Mouse (Mus musculus) myocyte (in vitro differentiated cells): ENCODE data around the gene Tgoln1. TPM values are rescaled to one million over a fixed set of nuclear protein-coding genes. Genes with fewer than 3 reads are reported as not detected.

Source experiments
- H3K27me3 ChIP-seq: one replicate; pipeline ENCODE4 v1.6.1; 2011; ENCODE audit not compliant: control insufficient read depth, insufficient read depth, insufficient read length
- H3K36me3 ChIP-seq: one replicate; pipeline ENCODE4 v1.6.1; 2011; ENCODE audit not compliant: control insufficient read depth, insufficient read depth
- H3K4me2 ChIP-seq: one replicate; pipeline ENCODE4 v1.6.1; 2011; ENCODE audit warnings: low read depth, control low read depth
- H3K4me3 ChIP-seq: one replicate; pipeline ENCODE4 v1.5.1; 2011; ENCODE audit warnings: mild to moderate bottlenecking, control low read depth, moderate library complexity
- H3K79me2 ChIP-seq: one replicate; pipeline ENCODE4 v1.6.1; 2011; ENCODE audit not compliant: control insufficient read depth, insufficient read depth
- H3ac ChIP-seq: one replicate; pipeline ENCODE4 v1.6.1; 2011; ENCODE audit not compliant: control insufficient read depth, insufficient read length
- CEBPB ChIP-seq: IDR thresholded peaks from 2 replicates; pipeline ENCODE4 v1.6.1; 2011; ENCODE audit warnings: mild to moderate bottlenecking, moderate library complexity; ENCODE audit not compliant: poor library complexity, insufficient read depth, severe bottlenecking
- E2F4 ChIP-seq: IDR thresholded peaks from one replicate; pipeline ENCODE4 v1.6.1; 2011; ENCODE audit warnings: mild to moderate bottlenecking, control low read depth, moderate library complexity; ENCODE audit not compliant: insufficient read depth
- MAX ChIP-seq: IDR thresholded peaks from one replicate; pipeline ENCODE4 v1.6.1; 2011; ENCODE audit warnings: low read depth, mild to moderate bottlenecking, control low read depth
- MYOD1 ChIP-seq, 3 experiments: IDR thresholded peaks; one replicate each; pipeline ENCODE4 v1.6.1; 2011; ENCODE audit warnings: control low read depth in 2 of 3, low read depth in 2 of 3, mild to moderate bottlenecking in 2 of 3, moderate library complexity in 1 of 3; ENCODE audit not compliant: insufficient read length in 2 of 3, control insufficient read depth in 1 of 3
- MYOG ChIP-seq, 3 experiments: IDR thresholded peaks; one replicate each; pipeline ENCODE4 v1.6.1; 2011; ENCODE audit warnings: control low read depth in 2 of 3, low read depth in 2 of 3, mild to moderate bottlenecking in 2 of 3; ENCODE audit not compliant: insufficient read length in 2 of 3, control insufficient read depth in 1 of 3, insufficient read depth in 1 of 3
- POLR2A ChIP-seq: IDR thresholded peaks from one replicate; pipeline ENCODE4 v1.6.1; 2011; ENCODE audit warnings: low read depth, mild to moderate bottlenecking, control low read depth, moderate library complexity; ENCODE audit not compliant: insufficient read length
- POLR2AphosphoS2 ChIP-seq: IDR thresholded peaks from one replicate; pipeline ENCODE4 v1.6.1; 2011; ENCODE audit warnings: low read depth, control low read depth; ENCODE audit not compliant: insufficient read length
- REST ChIP-seq: IDR thresholded peaks from one replicate; pipeline ENCODE4 v1.6.1; 2011; ENCODE audit warnings: mild to moderate bottlenecking, control low read depth, moderate library complexity; ENCODE audit not compliant: insufficient read depth, insufficient read length
- SRF ChIP-seq: IDR thresholded peaks from one replicate; pipeline ENCODE4 v1.6.1; 2011; ENCODE audit warnings: low read depth; ENCODE audit not compliant: control insufficient read depth, insufficient read length
- TCF12 ChIP-seq: IDR thresholded peaks from one replicate; pipeline ENCODE4 v1.6.1; 2011; ENCODE audit warnings: mild to moderate bottlenecking, control low read depth; ENCODE audit not compliant: poor library complexity, insufficient read depth, severe bottlenecking
- TCF3 ChIP-seq: IDR thresholded peaks from one replicate; pipeline ENCODE4 v1.6.1; 2011; ENCODE audit warnings: low read depth, control low read depth; ENCODE audit not compliant: insufficient read length
- USF1 ChIP-seq: IDR thresholded peaks from one replicate; pipeline ENCODE4 v1.6.1; 2011; ENCODE audit warnings: low read depth, mild to moderate bottlenecking, control low read depth, moderate library complexity
- polyA plus RNA-seq: library from polyadenylated mRNA; unstranded; fragments of >200 nt; fragmentation: generic; extraction: Trizol; gene quantifications from one replicate; pipeline ENCODE4 v1.2.1, GENCODE M21; 2012; ENCODE audit warnings: missing spikeins

Tgoln1 gene
- polyA plus RNA-seq, 1 experiment, result 16.3 TPM

DNA sequence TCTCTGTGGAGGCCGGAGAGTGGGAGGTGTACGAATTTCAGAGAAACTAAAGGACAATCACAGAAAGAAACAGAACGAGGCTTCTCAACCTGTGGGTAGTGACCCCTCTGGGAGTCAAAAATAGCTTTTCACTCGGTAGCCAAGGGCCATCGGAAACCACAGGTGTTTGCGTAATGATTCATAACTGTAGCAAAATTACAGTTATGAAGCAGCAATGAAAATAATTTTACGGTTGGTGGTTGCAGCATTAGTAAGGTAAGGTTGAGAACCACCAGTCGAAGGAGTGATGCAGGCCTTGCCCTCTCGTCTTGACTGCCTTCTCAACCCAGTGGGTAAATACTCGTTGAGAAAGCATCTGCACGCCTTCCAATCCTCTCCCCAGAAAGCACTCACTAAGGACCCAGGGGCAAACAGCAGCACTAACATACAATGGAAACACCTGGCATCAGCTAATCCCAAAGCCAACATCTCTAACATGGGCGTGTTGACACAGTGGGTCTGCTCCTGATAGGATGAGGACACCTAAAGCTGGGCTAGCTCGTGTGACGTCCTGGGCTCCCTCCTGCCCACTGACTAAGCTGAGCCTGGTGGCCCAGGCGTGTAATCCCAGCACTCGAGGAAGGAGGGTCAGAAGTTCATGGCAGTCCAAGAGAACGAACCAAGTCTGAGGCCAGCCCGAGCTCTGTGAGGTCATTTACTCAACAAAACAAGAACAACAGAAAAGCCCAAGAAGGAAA is 24.6 kb upstream of the Tgoln1 start:
- H3K27me3 ChIP-seq, result no peaks in the 10 kb centered on the region
- H3K36me3 ChIP-seq, result no peaks in the 10 kb centered on the region
- TF ChIP-seq POLR2AphosphoS2 (no peak), MYOG (IDR thresholded peaks at IDR 0.05; ENCODE audit: control insufficient read depth in 1 of 3, insufficient read depth in 1 of 3, insufficient read length in 2 of 3, low read depth in 2 of 3) (no peak), MYOD1 (IDR thresholded peaks at IDR 0.05; ENCODE audit: control insufficient read depth in 1 of 3, insufficient read length in 2 of 3, low read depth in 2 of 3) (no peak), POLR2A (no peak), TCF12 (no peak), CEBPB (no peak), SRF (no peak), TCF3 (no peak), USF1 (no peak)
- no peak overlapping the region for H3K4me2 ChIP-seq
- no peak overlapping the region for H3K4me3 ChIP-seq
- no peak overlapping the region for H3ac ChIP-seq
- no peaks in the 10 kb centered on the region for H3K79me2 ChIP-seq

DNA sequence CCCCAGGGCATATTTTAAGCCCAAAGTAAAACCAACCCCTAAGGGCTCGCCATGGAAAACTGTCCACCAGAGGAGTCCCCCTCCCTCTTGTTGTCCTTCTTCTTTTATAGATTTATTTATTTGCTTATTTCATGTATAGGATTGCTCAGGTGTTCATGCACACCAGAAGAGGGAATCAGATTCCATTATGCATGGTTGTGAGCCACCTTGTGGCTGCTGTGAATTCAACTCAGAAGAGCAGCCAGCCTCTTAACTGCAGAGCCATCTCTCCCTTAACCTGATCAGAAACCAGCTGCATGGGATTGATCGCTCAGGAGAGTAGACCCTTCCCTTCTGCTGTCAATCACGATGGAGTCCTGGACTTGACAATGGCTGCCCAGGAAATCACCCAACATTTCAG is 20.1 kb upstream of the Tgoln1 start:
- Histone ChIP-seq H3ac (no peak overlapping the region), H3K4me2 (no peak overlapping the region), H3K4me3 (no peak overlapping the region), H3K79me2 (no peaks in the 10 kb centered on the region), H3K27me3 (no peaks in the 10 kb centered on the region), H3K36me3 (no peaks in the 10 kb centered on the region)
- TF ChIP-seq TCF12 (no peak), TCF3 (no peak), CEBPB (no peak)

DNA sequence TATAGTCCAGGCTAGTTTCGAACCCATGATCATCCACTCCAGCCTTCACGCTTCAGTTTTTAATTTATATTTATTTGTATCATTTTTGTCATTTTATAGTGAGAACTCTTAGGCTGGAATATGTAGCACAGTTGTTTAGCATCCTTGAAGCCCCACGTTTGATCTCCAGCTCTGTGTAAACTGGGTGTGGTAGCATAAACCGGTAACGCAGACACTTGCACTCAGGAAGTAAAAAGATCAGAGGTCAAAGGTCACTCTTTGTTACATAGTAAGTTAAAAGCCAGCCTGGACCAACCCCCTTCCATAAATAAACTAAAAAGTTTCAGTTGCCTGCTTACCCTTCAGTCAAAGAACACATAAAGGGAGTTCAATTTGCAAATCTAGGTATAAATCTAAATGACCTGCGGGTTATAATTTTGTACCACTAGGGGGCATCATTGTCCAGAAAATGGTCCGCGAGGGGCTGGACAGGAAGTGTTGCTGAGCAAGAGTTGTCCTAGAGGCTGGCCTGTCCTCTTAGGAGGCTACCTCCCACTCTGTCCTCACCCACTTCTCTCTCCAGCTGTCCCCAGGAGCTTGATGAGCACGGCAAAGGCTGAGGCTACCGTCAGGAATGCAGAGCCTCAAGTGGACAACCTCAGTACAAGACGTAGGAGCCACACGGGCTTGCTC is 19.1 kb upstream of the Tgoln1 start:
- Histone ChIP-seq H3ac (no peak overlapping the region), H3K27me3 (no peaks in the 10 kb centered on the region), H3K4me3 (no peak overlapping the region), H3K79me2 (no peaks in the 10 kb centered on the region), H3K4me2 (no peak overlapping the region), H3K36me3 (peaks cover 2% of the 10 kb centered on the region)
- no peak for TF ChIP-seq TCF12
- TF ChIP-seq E2F4, result no peak
- TF ChIP-seq CEBPB, result no peak
- TF ChIP-seq MYOG (IDR thresholded peaks at IDR 0.05; ENCODE audit: control insufficient read depth in 1 of 3, insufficient read depth in 1 of 3, insufficient read length in 2 of 3, low read depth in 2 of 3), result no peak
- no peak for TF ChIP-seq POLR2AphosphoS2
- no peak for TF ChIP-seq SRF
- TF ChIP-seq POLR2A, result no peak
- no peak for TF ChIP-seq MAX
- no peak for TF ChIP-seq USF1
- no peak for TF ChIP-seq REST
- TF ChIP-seq MYOD1 (IDR thresholded peaks at IDR 0.05; ENCODE audit: control insufficient read depth in 1 of 3, insufficient read length in 2 of 3, low read depth in 2 of 3), result no peak
- no peak for TF ChIP-seq TCF3

DNA sequence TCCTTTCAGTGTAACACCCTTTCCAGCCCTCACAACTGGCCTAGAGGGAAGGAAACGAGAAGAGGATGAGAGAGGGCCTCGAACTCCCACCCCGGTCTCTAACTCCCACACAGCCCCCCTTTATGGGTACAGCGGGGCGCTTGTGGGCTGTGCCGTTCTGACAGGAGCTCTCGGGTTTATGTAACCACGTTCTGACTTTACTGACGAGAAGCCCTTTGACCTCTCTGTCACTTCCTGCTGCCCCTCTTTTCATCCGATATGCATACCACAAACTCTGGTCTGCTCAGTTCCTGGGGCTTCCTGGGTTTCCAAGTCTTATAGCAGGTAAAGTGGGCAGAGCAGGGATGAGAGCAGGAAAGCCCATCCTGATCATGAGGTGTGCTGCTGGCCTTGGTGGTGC is 17.5 kb upstream of the Tgoln1 start:
- H3K36me3 ChIP-seq, result peaks cover 13% of the 10 kb centered on the region
- H3K4me2 ChIP-seq, result no peak overlapping the region
- H3K27me3 ChIP-seq, result no peaks in the 10 kb centered on the region
- no peak overlapping the region for H3ac ChIP-seq
- H3K79me2 ChIP-seq, result no peaks in the 10 kb centered on the region
- H3K4me3 ChIP-seq, result no peak overlapping the region
- TF ChIP-seq TCF12, result no peak
- no peak for TF ChIP-seq POLR2AphosphoS2
- no peak for TF ChIP-seq MAX
- no peak for TF ChIP-seq REST
- no peak for TF ChIP-seq USF1
- no peak for TF ChIP-seq MYOD1 (IDR thresholded peaks at IDR 0.05; ENCODE audit: control insufficient read depth in 1 of 3, insufficient read length in 2 of 3, low read depth in 2 of 3)
- no peak for TF ChIP-seq E2F4
- no peak for TF ChIP-seq POLR2A
- no peak for TF ChIP-seq CEBPB
- no peak for TF ChIP-seq SRF
- no peak for TF ChIP-seq TCF3
- TF ChIP-seq MYOG (IDR thresholded peaks at IDR 0.05; ENCODE audit: control insufficient read depth in 1 of 3, insufficient read depth in 1 of 3, insufficient read length in 2 of 3, low read depth in 2 of 3), result no peak

DNA sequence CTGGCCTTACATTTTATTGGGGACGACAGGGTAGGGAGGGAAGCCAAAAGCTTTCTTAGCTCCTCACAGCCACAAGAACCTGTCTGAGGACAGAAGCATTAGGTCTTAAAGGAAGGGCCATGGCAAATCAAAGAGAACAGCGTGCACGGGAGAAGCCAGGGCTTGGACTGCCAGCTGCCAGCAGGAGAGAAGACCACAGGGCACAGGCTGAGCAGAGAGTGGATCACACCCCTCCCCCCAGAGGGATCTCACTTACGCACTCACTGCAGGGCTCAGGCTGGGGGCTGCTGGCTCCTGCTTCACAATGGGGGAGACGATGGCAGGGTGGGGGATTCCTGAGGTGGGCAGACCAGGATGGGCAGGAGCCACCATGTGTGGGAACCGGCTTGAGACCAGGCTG is 14.9 kb upstream of the Tgoln1 start:
- H3K36me3 ChIP-seq, result peaks cover 22% of the 10 kb centered on the region
- no peaks in the 10 kb centered on the region for H3K79me2 ChIP-seq
- no peaks in the 10 kb centered on the region for H3K27me3 ChIP-seq

More for the DNA sequence above, 14.9 kb upstream of the Tgoln1 start:
- TF ChIP-seq USF1 (no peak), POLR2AphosphoS2 (no peak), SRF (no peak), E2F4 (no peak), POLR2A (no peak), CEBPB (no peak), MYOG (IDR thresholded peaks at IDR 0.05; ENCODE audit: control insufficient read depth in 1 of 3, insufficient read depth in 1 of 3, insufficient read length in 2 of 3, low read depth in 2 of 3) (no peak), REST (no peak), TCF3 (no peak), MYOD1 (IDR thresholded peaks at IDR 0.05; ENCODE audit: control insufficient read depth in 1 of 3, insufficient read length in 2 of 3, low read depth in 2 of 3) (no peak), MAX (no peak)
- Histone ChIP-seq H3ac (no peak overlapping the region), H3K4me2 (no peak overlapping the region), H3K4me3 (no peak overlapping the region)
